Mouse (Mus musculus): ENCODE measurements around the gene Olfr706.

GRCm38 (mm10) chr7:106862885-106863284 is 25.1 kb downstream of the Olfr706 start, which contains the start of gene Olfr704:
- TF ChIP-seq POLR2A (IDR thresholded peaks at IDR 0.05; ENCODE audit: insufficient read depth, low read length) (no peak), CTCF (IDR thresholded peaks at IDR 0.05; ENCODE audit: low read depth, low read length) (no peak)

All from ES-Bruce4 (cell line).